Mouse (Mus musculus) adrenal gland, postnatal 0 days (tissue): Measurements from ENCODE around the gene Serpinb3b. TPM values are rescaled to one million over a fixed set of nuclear protein-coding genes. Genes with fewer than 3 reads are reported as not detected.

ENCODE experiments used
- polyA plus RNA-seq: library from polyadenylated mRNA; unstranded; fragments of >200 nt; fragmentation: Nextera tagmentation; extraction: Ambion mirVana; gene quantifications from 2 replicates; pipeline ENCODE4 v1.2.1, GENCODE M21; 2015

Gene Serpinb3b
- not detected in 2 replicates for polyA plus RNA-seq

DNA sequence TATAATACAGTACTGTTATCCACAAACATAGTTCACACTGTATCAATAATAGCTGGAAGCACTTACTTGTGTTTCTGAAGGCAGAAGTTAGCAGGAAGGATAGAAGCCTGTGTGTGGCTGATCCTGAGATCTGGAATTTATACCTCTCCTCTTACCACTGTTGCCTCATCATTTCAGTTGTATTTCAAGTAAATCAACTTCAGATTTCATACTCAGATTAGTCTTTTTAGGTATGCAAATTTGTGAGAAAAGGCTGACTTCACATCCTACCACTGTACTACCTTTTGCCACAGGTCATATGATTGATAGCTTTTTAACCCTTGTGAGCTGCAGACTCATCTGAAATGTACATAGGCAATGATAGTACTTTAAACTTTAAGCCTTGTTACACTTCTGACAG, at the start of gene Serpinb3b, which contains the start of gene Serpinb3c:
Gene Serpinb3b (minus strand): TSS at position 101 of the 400 bp plus-strand sequence.
Gene Serpinb3c (minus strand): TSS at position 111 of the 400 bp plus-strand sequence.

Other genes starting within 250 kb of the Serpinb3b start
- gene Serpinb3a, start 226.1 kb downstream of the Serpinb3b start, polyA plus RNA-seq = 0.20 TPM in 1 of 2 replicates, not detected in the other
- gene Serpinb3d, start 194.9 kb downstream of the Serpinb3b start, polyA plus RNA-seq = not detected in 2 replicates
- gene Serpinb3c, start within 50 bp of the Serpinb3b start, polyA plus RNA-seq = 0.09 TPM in 1 of 2 replicates, not detected in the other
- 0.11 TPM in 1 of 2 replicates, not detected in the other for gene Serpinb11, start 82.8 kb upstream of the Serpinb3b start, polyA plus RNA-seq
- 0.83 and 1.1 TPM in 2 replicates for gene Serpinb7, start 121.3 kb upstream of the Serpinb3b start, polyA plus RNA-seq
- gene Serpinb2, start 233.1 kb upstream of the Serpinb3b start, polyA plus RNA-seq = 0.36 and 0.91 TPM in 2 replicates